Mouse (Mus musculus) thymus, postnatal 25 days (tissue): ENCODE measurements around the gene Ogfod3.

Experiments used
- DNase-seq: peaks from one replicate; pipeline ENCODE4 v3.0.0; 2022

Gene Ogfod3

DNA sequence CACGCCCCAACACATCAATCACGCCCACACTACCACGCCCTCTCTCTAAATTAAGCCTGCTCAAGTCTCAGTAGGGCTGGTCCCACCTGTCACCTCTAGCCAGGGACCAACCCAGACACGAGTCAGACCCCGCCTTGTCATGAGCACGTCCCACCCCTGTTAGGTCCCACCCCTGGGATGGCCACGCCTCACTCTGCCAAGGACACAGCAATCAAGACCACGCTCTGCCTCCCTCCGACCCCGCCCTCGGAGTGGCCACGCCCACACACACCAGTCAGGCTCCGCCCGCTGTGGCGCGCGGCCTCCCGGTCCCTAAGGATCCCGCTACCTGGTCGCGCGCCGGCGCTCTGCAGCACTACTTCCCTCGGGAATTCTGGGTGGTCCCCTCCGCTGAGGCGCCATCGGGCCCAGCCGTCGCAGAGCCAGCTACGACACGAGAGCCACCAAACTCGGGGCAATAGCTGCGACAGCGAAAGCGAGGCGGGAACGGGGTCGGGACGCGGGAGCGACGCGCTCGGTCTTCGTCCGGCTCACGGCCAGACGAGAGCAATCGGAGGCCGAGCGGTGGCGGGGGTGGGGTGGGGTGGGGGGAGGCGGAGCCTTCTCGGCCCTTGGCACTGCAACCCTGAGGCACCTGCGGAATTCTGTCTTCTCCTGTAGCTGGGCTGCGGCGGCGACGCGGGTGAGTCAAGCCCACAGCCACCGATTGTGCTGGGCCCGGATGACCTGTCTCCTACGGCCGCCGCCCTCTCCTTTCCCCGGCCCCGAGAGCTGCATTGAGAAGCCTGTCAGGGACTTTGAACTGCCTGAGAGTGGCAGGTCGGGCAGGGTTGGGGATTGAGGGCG, at the start of gene Ogfod3, which contains the start of gene Hexdc:
Gene Ogfod3 (minus strand): TSS at position 551 of the 846 bp plus-strand sequence.
Gene Hexdc (plus strand): TSS at position 273 of the 846 bp plus-strand sequence.
- peak; percentile 97 for DNase-seq

DNA sequence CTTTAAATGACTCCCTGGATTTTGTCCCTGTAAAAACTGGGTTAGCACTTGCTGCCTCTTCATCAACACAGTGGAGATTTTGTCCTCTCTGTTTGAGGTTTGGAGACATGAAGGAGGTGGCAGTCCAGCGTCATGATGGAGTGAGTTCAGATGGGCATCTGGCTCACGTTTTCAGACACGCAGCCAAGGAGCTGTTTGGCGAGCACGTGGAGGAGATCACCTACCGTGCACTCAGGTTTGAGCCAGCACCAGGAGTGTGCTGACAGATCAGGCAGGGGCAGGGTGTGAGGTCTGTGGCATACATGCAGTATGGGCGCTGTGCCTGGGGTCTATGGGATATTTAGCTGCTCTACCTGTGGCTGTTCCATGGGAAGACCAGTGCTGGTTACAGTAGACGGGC, 45.7 kb upstream of the Ogfod3 start:
- DNase-seq = no peak

DNA sequence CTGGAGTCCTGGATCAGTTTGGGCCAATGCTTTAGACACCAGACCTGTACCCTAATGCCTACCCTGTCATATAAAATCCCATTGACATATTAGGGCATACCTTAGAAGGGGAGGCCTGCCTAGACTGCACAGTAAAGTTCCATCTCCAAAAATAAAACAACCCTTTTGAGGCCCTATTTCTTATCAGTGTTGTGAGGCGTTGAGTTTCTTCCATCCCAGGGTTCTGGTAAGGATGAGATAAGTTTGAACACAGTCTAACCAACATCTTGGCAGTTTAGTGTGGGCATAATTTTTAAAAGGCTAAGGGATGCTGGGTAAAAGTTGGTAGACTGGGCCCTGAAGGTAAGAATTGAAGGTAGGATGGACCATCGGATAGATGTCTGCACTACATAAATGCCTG, 35.2 kb upstream of the Ogfod3 start:
- no peak for DNase-seq

DNA sequence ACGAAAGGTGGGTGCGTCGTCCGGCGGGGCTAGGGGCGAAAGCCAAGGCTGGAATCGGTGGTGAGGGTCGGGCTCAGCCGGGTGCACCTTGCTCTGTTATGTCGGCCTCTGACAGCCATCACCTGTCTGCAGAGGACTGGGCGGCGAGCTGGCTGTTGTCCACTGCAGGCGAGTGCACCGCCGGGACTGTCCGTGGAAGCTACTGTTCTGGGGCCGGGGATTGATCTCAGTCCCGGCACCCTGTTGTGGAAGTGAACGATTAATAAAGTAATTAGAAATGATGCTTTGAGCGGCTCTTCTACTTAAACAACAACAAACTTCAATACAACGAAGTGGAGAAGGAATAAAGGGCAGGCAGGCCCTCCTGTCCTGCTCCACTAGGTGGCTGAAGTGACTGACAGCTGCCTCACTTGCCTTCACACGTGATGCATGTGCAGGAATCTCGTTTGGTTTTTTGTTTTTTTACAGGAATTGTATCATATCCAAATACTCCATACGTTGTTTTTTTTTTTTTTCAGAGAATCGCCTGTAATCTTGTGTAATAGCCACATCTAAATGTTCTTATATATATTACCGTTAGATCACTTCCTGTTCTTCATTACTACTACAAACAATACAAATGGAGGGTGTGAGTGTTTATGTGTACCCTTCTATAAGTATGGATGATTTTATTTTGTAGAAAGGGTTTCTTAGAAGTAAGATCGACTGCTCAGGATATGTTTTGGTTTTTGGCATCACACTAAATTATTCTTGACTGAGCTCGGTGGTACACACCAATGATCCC, 33.0 kb upstream of the Ogfod3 start:
- DNase-seq = no peak

DNA sequence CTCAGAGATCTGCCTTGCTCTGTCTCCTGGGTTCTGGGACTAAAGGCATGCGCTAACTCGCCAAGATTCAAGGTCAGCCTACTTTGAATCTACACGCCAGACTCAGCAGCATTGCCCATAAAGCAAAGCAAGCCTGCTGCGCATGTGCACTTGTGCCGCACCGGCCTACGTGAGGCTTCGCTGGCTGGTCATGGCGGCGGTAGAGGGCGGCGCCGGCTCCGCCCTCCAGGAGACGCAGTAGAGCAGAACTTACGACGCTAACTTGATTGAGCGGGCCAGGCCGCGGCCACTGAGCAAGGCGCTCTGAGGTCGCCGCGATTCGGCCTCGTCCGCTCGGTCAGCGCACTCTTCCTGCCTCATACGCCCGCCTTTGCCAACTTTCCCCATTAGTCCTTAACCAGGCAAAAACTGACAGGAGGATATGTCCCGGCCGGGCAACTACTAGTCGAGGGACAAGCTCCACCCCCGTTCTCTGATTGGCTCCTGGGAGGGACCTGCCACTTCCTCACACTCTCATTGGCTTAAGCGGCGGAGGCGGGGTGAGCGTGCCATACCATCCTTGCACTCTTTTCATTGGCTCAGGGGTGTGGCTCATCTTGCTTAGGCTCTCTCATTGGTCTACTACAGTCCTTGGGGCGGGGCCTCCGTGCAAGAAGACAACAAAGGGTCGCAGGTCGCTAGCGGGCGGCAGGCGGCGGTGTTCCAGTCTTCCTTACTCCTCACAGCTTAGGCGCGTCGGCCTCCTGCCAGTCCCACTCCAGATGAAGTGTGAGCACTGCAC, 32.2 kb upstream of the Ogfod3 start, which contains the start of gene Narf:
Gene Narf (plus strand): TSS at position 690 of the 781 bp plus-strand sequence.
- peak; percentile 98 for DNase-seq

DNA sequence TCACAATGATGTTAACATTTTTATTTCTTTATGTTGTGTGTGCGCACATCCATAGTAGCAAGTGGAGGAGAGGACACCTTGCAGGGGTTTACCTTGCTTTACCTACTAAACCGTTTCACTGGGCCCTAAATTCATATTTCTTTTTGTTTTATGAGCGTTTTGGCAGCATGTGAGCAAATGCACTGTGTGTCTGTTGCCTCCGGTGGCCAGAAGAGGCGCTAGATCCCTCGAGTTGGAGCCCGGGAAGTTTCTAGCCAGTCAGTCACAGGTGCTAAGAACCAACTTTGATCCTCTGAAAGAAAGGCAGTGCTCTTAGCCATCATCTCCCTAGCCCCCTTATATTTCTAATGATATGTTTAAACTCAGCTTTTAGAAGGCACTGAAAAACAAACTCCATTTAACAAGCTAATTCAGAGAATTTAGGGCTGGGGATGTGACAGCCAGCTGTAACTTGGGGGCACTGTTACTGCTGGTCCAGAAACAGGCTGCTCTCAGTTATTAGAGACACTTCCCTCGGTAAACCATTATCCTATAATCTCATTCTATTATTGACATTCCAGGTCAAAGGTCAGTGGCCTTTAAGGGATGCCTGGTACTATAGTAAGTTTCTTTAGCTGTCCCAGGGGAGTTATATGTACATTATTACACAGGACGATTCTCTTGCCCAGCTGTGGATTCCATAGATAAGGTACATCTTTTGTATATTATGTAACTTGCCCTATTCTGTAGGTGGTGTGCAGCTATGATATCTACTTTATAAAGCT, 31.1 kb upstream of the Ogfod3 start:
- DNase-seq = peak; percentile 80

DNA sequence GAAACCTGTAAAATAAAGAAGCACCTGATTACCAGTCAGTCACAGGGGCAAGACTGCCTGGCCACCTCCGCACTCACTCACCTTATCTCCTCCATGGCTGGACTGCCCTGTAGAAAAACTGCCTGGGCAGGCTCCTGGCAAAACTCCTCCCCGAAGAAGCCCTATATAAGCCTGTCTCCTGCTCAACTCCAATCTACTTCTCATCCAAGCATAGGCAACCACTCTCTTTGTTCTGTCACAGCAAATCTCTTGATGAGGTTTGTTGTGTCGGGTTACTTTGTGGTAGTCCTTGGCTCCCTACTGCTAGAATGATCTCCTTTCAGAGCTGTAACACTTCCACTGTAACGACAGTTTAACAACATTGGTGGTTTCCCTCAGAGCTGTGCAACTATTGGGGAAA, 28.2 kb upstream of the Ogfod3 start:
- no peak for DNase-seq

DNA sequence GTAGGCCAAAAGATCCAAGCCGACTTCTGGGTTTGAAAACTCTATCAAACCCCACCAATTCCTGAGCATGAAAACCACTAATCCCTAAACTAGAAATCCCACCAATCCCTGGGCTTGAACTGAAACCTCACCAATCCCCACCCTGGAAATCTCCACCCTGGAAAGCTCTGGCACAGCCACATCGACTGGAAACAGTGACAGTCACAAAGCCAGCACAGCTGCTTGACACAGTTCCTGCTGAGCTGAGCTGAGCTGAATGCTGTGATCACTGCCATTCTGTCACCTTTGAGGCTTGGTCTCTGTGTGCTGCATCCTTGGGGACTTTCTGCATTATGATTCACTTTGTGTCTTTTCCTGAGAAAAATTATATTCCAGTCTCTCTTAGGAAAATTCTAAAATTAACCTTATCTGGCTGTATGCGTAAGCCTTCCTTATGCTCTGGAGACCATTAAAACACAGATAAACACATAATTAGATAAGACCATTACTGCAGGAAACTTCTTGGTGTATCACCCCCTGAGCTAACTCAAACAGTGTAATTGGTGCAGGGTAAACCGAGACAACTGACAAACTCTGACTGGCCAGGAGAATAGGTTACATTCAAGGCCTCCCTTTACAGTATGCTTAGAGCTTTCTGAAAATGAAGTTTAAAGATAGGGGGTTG, 27.2 kb upstream of the Ogfod3 start:
- no peak for DNase-seq

DNA sequence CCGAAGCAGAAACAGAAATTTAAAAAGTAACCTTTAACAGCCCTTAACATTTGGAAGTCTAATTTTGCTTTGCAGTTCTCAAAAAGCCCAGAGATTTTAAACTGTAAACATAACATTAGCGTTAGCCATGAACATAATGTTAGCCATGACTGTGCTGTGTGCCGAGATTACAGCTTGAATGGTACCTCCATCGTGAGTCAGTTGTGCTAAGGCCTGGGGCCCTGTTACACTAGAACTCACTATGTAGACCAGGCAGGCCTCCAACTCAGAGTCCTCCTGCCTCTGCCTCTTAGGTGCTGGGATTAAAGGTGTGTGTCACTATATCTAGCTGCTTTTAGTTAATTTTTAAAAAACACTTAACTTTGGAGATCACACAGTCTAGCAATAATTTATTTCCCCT, 26.7 kb upstream of the Ogfod3 start:
- DNase-seq = no peak

DNA sequence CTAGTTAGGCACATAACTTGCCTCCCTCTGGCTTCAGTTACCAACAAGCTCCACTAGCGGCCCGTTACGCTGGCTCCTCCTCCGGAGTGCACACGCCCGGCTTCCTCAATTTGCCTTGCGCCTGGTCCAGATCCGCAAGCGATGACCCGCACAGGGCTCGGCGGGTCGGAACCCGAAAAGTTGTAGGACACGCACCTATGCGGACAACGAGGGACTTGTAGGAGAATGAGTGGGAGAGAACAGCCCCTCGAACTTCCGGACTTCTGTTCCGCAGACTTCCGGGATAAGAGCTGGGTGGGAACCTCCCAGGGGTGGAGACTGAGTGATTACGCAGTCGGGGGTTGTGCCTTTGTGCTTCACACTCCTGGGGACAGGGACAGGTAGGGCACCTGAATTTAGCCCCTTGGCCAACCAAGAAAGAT, 24.5 kb upstream of the Ogfod3 start, which contains the start of gene Cybc1:
Gene Cybc1 (minus strand): TSS at position 305 of the 422 bp plus-strand sequence.
- peak; percentile 84 for DNase-seq

DNA sequence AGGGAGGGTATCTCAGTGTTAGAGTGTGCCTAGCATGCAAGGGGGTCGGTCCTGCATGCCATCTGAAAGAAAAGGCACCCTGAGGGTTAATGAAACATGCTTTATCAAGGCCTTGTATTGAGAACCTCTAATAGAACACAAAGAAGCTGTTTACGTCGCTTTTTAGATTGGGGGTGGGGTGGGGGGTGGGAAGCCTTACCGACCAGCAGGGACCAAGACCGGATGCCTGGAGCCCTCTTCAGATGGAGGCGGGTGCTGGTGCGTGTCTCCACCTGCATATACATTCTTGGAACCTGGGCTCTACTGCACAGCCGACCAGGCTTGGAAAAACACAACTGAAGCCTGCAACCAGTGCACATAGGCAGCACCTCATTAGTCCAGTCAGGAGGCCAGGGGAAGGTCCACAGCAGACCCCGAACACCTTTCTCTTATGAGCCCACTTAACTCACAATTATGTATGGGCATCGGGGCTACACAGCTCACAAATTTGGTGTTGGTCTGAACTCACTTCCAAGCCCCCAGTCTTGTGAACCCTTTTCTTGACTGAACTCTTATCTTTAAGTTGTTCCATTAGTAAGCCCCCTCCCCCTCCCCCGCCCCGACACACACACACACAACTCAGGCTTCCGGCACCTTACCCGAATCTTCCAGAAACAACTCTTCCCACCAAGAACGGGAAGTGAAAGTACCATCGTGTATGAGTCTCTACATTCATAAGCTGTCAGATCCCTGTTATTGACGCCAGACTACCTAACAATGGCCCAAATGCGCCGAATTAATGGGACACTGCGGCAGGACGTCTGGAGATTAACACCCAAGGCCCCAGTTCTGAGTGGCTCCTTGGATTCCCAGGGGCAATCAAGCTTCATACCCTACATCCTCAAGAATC, 23.9 kb upstream of the Ogfod3 start:
- peak; percentile 25 for DNase-seq

DNA sequence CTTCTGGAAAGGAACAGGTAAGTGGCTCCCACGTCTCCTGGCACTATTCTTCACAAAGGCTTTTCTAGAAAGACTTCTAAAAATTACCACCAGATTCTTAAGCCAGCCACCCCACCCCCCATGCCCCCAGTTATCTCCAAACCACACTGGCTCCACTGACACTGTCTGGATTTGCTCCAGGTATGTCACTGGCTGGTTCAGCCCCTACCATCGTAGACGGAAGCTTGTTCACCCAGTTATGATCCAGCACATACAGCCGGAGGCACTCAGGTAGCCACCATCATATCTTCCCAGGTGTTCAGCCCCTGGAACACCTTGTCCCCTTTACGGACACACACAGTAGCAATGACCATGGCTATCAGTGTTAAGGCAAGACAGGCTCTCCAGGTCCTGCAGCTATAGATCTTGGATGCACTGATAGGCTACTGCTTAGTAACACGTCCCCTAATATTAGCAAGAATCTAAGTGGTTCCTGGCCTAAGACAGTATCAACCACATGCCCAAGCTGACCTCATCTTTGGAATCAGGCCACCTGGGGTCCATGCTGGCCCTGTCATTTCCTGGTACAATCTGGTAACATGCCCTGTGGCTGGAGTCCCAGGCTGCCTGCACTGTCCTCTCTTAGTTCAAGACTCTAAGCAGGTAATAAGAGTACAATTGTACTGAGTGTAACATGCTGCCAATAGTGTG, 17.0 kb upstream of the Ogfod3 start:
- no peak for DNase-seq

DNA sequence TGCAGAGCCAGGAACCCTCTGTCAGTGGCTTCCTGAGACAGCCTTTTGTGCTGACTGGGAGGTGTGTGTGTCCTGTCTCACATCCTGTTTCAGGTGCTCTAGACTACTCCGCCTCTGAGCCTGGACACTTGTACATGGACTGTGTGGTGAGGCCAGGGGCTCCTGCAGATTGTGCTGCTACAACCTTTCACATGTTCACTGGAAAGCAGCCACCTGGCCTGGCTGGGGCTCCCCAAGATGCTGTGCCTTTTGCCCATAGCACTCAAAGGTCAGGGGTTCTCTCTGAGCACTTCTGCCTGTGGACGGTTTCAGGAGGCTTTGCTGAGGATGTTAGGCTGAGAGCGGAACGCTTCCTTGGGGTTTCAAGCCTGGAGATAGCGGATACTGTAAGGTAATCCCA, 16.3 kb upstream of the Ogfod3 start:
- DNase-seq = no peak

DNA sequence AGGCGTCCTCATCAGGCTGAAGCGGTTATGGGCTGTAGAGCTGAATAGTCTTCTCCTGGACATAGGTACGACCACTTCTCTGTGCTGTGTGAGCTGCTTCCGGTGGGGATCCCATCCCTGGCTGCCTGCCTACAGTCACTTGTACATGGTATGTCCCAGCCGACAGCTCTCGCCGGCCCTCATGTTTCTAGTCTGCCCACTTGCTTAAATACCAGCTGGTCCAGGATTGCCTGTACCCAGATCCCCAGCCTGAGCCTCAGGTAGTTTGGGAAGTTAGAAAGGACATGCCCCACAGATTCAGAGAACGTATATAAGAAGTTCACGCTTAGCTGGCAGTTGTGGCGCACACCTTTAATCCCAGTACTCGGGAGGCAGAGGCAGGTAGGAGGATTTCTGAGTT, 15.3 kb upstream of the Ogfod3 start:
- DNase-seq = no peak

DNA sequence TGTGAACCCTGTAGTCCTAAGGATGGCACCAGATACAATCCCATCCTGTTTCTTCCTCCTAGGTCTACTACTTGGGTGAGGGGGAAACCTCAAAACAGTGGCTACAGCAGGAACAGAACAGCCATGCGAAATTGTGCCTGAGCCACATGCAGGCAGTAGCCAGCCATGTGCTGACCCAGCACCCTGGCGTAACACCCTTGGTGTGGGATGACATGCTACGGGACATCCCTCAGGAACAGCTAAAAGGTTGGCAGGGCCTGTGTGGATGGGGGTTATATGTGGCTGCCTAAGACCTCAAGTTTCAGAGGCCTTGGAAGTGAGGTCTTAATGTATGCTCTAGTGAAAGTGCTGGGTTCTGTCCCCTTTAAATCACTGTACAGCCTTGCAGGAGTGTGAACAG, 12.3 kb upstream of the Ogfod3 start:
- DNase-seq = no peak

DNA sequence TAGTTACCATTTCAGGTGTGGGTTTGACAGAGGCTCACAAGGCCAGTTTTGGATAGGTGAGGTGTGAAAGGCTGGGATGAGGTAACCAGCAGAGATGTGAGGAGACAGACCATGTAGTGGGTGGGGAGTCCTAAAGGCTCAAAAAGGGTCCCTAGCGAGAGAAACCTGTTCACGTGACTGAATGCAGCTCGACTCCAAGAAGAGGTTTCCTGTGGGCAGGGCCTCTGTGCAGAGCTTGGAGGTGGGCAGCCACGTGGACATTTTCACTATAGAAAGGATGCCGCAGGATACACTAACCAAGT, 701 bp downstream of the Ogfod3 start:
- no peak for DNase-seq

DNA sequence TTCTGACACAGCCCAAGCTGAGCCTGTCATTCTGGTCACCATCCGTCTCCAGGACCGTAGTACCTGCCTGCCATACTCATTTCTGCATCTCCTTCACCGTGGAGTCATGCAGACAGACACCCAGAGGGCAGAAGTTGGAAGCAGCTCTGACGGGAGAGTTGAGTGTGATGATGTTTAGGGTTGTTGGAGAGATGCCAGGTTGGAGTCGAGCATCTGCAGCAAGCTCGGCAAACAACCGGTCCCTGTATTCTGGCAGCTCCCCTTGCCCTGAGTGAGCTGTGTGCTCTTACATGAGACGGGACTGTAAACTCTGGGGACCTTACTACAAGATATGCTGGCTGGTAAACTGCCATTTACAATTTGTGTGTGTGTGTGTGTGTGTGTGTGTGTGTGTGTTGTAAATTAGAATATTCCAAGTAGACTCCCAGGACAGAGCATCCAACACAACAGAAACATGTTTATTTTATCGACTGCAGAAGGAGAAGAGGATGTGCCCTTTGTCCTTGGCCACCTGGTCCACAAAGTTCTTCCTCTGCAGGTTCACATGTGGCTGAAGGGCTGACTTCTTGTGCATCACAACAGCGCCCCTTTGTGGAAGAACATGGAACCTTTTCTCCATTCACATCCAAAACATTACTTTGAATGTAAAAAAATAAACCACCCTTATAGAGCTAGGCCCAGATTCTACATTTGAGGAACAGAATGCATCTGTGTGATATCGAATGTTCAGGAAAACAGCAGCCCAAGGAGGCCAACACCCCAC, 2.9 kb downstream of the Ogfod3 start:
- peak; percentile 19 for DNase-seq

DNA sequence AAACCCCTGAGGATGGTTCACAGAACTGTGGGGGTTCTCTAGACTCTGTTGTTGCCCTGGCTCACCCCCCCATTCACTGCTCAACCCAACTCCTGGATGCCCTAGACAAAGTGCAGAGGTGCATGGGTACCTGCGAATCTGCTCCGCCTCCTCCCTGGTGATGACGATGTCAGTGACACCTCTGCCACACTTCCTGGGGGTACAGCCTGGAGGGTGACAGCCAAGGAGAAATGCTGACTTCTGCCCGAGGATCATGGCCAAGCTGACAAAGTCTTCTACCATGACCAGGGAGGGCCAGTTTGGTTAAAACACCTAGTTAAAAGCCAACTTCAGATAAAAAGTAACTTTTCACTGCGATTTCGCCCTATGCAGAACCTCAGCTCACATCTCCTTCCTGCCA, 3.7 kb downstream of the Ogfod3 start:
- DNase-seq = no peak

DNA sequence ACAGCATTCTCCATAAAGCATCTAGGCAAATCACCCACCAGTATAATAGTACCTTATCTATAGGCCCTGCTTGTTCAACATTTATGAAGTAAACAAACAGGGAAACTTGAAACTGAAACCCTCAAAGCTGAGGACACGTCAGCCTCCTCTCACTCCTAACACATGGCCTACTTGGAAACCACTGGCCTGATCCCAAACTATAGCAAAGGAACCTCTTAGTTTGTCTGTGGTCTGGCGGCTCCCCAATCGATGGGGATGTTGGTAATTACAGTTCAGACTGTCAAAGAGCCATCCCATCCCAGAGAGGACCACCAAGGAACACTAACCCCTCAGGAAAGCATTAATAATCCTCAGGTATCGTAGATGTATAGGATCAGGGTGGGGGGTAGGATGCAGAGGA, 4.7 kb downstream of the Ogfod3 start:
- DNase-seq = no peak
